In genomic region chr4:154248092-154248805, GRCm38 (mm10) we compare ENCODE assay signal across 16 mouse cellular contexts. TPM values are rescaled to one million over a fixed set of nuclear protein-coding genes. Genes with fewer than 3 reads are reported as not detected.
DNase-seq lines count a peak whose midpoint lies in the region; ATAC-seq lines count a peak whose summit lies in the region.
"Had no signal": no experiment of that assay in that cellular context is flagged by ENCODE, and none has a peak within 500 bp of the region (broad histone marks: within the 10 kb centered on the region; RNA-seq: fewer than 3 reads in every experiment).

No protein-coding gene starts in this region.

- 0 out of 2 replicates have a peak overlapping the region, but pooled peaks have one; percentile 12 for H3K9ac ChIP-seq in forebrain, embryonic 12.5 days
- H3K9ac ChIP-seq in forebrain, embryonic 16.5 days (replicated peaks; ENCODE audit: low read depth, low read length) = no peak overlapping the region
- 0 out of 2 replicates have a peak overlapping the region, but pooled peaks have one; percentile 32 for H3K9ac ChIP-seq in midbrain, embryonic 13.5 days (replicated peaks)
- H3K9ac ChIP-seq in midbrain, embryonic 15.5 days = no peak overlapping the region
- H3K9ac ChIP-seq: lung, embryonic 15.5 days; stomach, embryonic 15.5 days had no signal

- 78% methylated on average over 21 of the region's 21 CpGs for WGBS in forebrain, embryonic 12.5 days
- 73% methylated on average over 21 of the region's 21 CpGs for WGBS in forebrain, embryonic 16.5 days
- WGBS in midbrain, embryonic 13.5 days = 79% methylated on average over 21 of the region's 21 CpGs
- WGBS in midbrain, embryonic 15.5 days = 74% methylated on average over 21 of the region's 21 CpGs

- peaks cover 30% of the 10 kb centered on the region for H3K4me1 ChIP-seq in forebrain, embryonic 12.5 days
- H3K4me1 ChIP-seq in forebrain, embryonic 16.5 days (replicated peaks; ENCODE audit: control insufficient read depth, insufficient read depth, low read length) = no peaks in the 10 kb centered on the region; the same call in none of the 2 replicates
- peaks cover 8% of the 10 kb centered on the region for H3K4me1 ChIP-seq in midbrain, embryonic 13.5 days (replicated peaks)
- 0 out of 2 replicates have a peak, but pooled peaks cover 6% of the 10 kb centered on the region for H3K4me1 ChIP-seq in midbrain, embryonic 15.5 days

- no peak for ATAC-seq in forebrain, embryonic 12.5 days (ENCODE audit: low FRiP score)
- no peak for ATAC-seq in forebrain, embryonic 16.5 days
- no peak for ATAC-seq in midbrain, embryonic 13.5 days
- ATAC-seq in midbrain, embryonic 15.5 days (replicated peaks) = no peak
- ATAC-seq: inflammation-experienced regulatory T-cells, adult 6 months had no signal

- no peaks in the 10 kb centered on the region for H3K36me3 ChIP-seq in forebrain, embryonic 12.5 days (replicated peaks)
- H3K36me3 ChIP-seq in forebrain, embryonic 16.5 days (ENCODE audit: control insufficient read depth, insufficient read depth) = no peaks in the 10 kb centered on the region
- no peaks in the 10 kb centered on the region for H3K36me3 ChIP-seq in midbrain, embryonic 13.5 days
- no peaks in the 10 kb centered on the region for H3K36me3 ChIP-seq in midbrain, embryonic 15.5 days (replicated peaks)
- H3K36me3 ChIP-seq: lung, embryonic 15.5 days; stomach, embryonic 15.5 days had no signal

- H3K4me3 ChIP-seq in forebrain, embryonic 12.5 days (replicated peaks) = no peak overlapping the region
- H3K4me3 ChIP-seq in forebrain, embryonic 16.5 days (replicated peaks; ENCODE audit: low read length) = no peak overlapping the region
- H3K4me3 ChIP-seq in midbrain, embryonic 13.5 days (replicated peaks) = no peak overlapping the region
- H3K4me3 ChIP-seq in midbrain, embryonic 15.5 days = no peak overlapping the region
- H3K4me3 ChIP-seq: heart, adult 2 months; lung, embryonic 15.5 days; stomach, embryonic 15.5 days had no signal

- DNase-seq in fibroblast of lung, adult 2 months (ENCODE audit: low read depth) = peak; percentile 88
- no peak for DNase-seq in thymus, postnatal 4 days
- DNase-seq in layer of hippocampus, adult 9-10 months (ENCODE audit: low spot score) = no peak
- DNase-seq in frontal cortex, postnatal 36 days (ENCODE audit: low spot score in 2 of 2) = no peak
- DNase-seq: B cell, adult 2 months; cerebellum, postnatal 25 days; heart, adult 2 months; kidney, postnatal 25 days; liver had no signal

- H3K9me3 ChIP-seq in forebrain, embryonic 12.5 days = no peaks in the 10 kb centered on the region
- H3K9me3 ChIP-seq in forebrain, embryonic 16.5 days (ENCODE audit: control insufficient read depth, low read length) = no peaks in the 10 kb centered on the region
- H3K9me3 ChIP-seq in midbrain, embryonic 13.5 days = no peaks in the 10 kb centered on the region
- H3K9me3 ChIP-seq in midbrain, embryonic 15.5 days = no peaks in the 10 kb centered on the region
- H3K9me3 ChIP-seq: lung, embryonic 15.5 days; stomach, embryonic 15.5 days had no signal

- no peaks in the 10 kb centered on the region for H3K27me3 ChIP-seq in forebrain, embryonic 12.5 days
- no peaks in the 10 kb centered on the region for H3K27me3 ChIP-seq in forebrain, embryonic 16.5 days (replicated peaks; ENCODE audit: control insufficient read depth, insufficient read depth, low read length)
- peaks cover 4% of the 10 kb centered on the region; the same call in 1 of the 2 replicates for H3K27me3 ChIP-seq in midbrain, embryonic 13.5 days
- no peaks in the 10 kb centered on the region for H3K27me3 ChIP-seq in midbrain, embryonic 15.5 days (replicated peaks)
- H3K27me3 ChIP-seq: lung, embryonic 15.5 days; stomach, embryonic 15.5 days had no signal

- H3K27ac ChIP-seq in forebrain, embryonic 12.5 days = peak overlapping the region; percentile 25; the same call in 1 of the 2 replicates
- H3K27ac ChIP-seq in forebrain, embryonic 16.5 days (ENCODE audit: low read length) = no peak overlapping the region
- H3K27ac ChIP-seq in midbrain, embryonic 13.5 days = no peak overlapping the region
- H3K27ac ChIP-seq in midbrain, embryonic 15.5 days = no peak overlapping the region
- H3K27ac ChIP-seq: heart, adult 2 months; lung, embryonic 15.5 days; stomach, embryonic 15.5 days had no signal

- no peak overlapping the region for H3K4me2 ChIP-seq in forebrain, embryonic 12.5 days
- H3K4me2 ChIP-seq in forebrain, embryonic 16.5 days (ENCODE audit: low read length) = no peak overlapping the region
- H3K4me2 ChIP-seq in midbrain, embryonic 13.5 days (replicated peaks) = no peak overlapping the region
- H3K4me2 ChIP-seq in midbrain, embryonic 15.5 days = no peak overlapping the region
- H3K4me2 ChIP-seq: lung, embryonic 15.5 days; stomach, embryonic 15.5 days had no signal

RNA-seq across cellular contexts. Expression of gene Arhgef16, which starts 53.2 kb away (rescaled TPM):
- polyA plus RNA-seq in forebrain, embryonic 12.5 days (2016; fragmentation: Nextera tagmentation; extraction: Ambion mirVana) = 0.64 and 1.2 TPM in 2 replicates
- polyA plus RNA-seq in forebrain, embryonic 16.5 days (2015; fragmentation: Nextera tagmentation; extraction: Ambion mirVana) = 0.51 and 0.89 TPM in 2 replicates
- 0.18 and 0.32 TPM in 2 replicates for polyA plus RNA-seq in midbrain, embryonic 13.5 days (2015; fragmentation: Nextera tagmentation; extraction: Ambion mirVana)
- polyA plus RNA-seq in midbrain, embryonic 15.5 days (2015; fragmentation: Nextera tagmentation; extraction: Ambion mirVana) = 0.96 and 1.4 TPM in 2 replicates

Comparison
In these comparisons a context has a peak if more than half of its experiments do, and no peak if none do; other contexts are left out.
1. H3K9ac ChIP-seq: peak in forebrain, embryonic 12.5 days (single experiment) and midbrain, embryonic 13.5 days (single experiment); none in forebrain, embryonic 16.5 days (single experiment) and midbrain, embryonic 15.5 days (single experiment).